Mouse (Mus musculus) cerebellum, postnatal 36 days (tissue): ENCODE results near the gene Fbxl2.
A peak's percentile ranks its signal among the peaks of the same experiment; 100 is the strongest.

Experiments used
- DNase-seq, 2 experiments: peaks; one replicate each; pipeline ENCODE4 v3.0.0; 2021 to 2022; ENCODE audit warnings: mixed read lengths in 2 of 2

The Fbxl2 gene

DNA sequence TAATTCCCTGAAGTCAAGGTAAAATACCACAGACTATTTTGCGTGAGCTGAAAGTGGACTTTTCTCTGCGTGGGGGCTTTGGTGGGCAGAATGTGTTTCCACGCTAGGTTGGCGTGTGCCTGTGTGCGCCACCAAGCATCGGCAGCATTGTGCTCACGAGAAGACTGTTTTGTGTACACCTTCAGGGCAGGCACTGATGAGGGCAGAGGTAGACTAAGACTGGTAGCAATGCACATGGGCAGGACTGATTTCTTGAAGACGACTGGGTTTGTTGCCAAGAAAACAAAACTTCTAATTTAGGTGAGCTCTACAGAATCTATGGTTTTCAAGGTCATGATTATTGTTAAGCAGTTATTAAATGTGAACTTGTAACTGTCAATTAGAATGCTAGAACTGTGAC is 76.6 kb downstream of the Fbxl2 start:
- no peak for DNase-seq

DNA sequence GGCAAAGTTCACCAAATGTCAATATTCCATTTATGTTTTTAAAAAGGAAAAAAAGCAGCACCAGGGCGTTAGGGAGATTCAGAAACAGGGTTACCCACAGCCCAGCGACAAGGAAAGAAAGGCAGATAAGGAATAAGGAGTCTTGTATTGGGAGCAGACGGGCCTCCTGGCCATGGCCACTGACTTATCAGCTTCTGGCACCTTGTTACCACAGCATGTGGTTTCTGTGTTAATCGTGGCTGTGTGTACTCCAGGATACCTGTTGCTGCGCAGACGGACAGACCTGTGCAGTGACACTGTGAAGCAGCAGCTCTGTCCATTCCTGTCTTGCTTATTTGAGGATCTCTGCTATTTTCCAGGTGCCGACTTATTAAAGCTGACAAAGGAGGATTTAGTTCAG is 77.0 kb downstream of the Fbxl2 start:
- DNase-seq, result no peak

DNA sequence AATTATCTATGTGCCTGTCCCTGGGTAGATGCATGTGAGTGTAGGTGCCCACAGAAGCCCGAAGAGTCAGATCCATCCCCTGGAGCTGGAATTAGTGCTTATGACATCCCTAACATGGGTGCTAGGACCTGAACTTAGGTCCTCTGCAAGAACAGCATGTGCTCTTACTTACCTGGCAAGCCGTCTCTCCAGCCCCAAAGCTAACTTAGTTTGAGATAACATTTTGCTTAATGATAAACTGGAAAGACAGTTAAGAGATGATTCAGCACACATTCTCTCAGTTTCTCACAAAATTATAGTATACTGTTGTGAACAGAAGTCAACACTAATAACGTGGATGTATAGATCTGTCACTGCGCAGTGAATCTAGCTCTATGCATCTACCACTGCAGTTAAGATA is 79.2 kb downstream of the Fbxl2 start:
- no peak for DNase-seq

GRCm38 (mm10) chr9:113964415-113964814 is 81.6 kb downstream of the Fbxl2 start:
- no peak for DNase-seq

DNA sequence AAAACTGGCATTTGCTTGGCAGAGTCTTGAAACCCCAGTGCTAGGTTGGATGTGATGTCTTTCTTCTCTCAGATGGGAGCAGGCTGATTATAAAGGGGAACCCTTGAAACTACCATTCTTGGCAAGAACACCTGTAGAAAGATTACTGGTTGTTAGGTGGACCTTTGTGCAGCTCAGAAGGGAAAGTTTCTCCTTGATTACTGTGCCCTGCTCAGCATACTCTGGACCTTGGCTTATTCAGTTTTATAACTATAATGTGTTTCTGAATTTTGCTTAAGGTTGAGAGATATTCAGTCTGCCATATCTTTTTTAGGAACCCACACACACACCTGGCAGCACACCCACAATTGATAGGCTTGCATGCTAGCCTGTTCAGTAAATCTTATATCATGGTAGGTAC is 82.3 kb downstream of the Fbxl2 start:
- no peak for DNase-seq

- DNase-seq, result no peak
These were observed 88.2 kb downstream of the Fbxl2 start for GRCm38 (mm10) chr9:113957777-113958176.

DNA sequence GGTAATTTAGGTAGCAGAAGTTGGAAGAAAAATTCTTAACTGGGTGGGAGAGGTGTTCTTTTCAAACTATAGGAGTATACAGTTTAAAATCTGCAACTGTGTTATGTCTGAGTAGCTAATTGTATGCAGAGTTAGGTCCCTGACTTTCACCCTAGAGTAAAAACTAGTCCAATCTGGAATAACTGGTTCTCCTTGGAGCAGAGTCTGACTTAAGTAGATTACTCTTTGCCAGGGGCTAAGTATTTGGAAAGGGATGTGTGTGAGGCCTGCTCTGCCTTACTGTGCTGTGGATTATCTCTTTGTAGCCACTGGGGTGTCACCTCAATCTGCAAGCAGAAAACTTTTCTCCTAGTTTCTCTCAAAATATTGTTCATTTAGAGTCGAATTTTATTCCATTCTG is 98.8 kb downstream of the Fbxl2 start:
- no peak for DNase-seq

DNA sequence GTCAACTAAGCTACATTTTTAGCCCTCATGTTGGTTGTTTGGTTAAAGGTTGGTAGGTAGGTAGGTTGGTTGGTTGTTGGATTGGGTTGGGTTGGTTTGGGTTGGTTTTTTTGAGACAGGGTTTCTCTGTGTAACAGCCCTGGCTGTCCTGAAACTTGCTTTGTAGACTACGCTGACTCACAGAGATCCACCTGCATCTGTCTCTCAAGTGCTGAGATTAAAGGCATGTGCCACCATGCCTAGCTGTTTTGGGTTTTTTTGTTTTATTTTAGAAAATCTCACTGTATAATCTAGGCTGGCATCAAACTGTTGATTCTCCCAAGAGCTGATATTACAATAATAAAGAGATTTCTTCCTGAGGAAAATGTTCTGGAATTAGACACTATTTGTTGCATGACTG is 102.6 kb downstream of the Fbxl2 start:
- DNase-seq, result no peak

- DNase-seq, result no peak
These were observed 104.7 kb downstream of the Fbxl2 start for GRCm38 (mm10) chr9:113941103-113941805.

DNA sequence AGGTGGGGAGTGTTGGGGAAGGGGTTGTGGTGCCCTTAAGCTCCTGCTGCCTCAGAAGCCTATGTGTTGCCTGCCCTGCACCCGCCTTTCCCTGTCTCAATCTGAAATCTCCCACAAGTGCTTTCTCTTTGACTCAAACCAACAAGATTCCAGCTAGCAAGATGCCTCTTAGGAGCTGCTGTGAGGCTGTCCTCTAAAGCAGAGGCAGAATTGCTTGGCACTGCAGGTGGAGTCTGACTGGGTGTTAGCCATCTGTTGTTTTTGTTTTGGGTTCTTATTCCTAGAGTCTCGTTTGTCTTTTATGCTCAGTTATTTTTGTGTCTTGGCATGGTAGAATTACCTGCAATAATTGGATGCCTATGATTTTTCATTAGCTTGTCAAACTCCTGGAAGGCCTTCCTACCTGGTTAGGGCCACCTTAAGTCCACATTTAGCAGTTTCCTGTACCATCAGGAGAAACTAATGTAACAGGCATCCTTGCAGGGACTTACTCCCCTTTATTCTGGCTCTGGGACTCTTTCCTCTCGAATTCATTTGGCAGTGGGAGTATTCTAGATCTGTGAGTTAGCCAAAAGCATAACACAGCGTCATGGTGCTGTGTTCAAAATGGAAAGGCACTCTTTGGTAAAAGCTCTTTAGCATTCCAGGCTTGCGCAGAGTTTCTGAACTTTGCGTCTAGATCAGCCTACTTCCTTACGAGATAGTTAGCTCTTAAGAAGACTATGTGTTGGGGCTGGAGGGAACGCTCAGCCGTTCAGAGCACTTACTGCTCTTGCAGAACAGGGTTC is 106.7 kb downstream of the Fbxl2 start:
- DNase-seq, result peak; percentile 37 to 50

DNA sequence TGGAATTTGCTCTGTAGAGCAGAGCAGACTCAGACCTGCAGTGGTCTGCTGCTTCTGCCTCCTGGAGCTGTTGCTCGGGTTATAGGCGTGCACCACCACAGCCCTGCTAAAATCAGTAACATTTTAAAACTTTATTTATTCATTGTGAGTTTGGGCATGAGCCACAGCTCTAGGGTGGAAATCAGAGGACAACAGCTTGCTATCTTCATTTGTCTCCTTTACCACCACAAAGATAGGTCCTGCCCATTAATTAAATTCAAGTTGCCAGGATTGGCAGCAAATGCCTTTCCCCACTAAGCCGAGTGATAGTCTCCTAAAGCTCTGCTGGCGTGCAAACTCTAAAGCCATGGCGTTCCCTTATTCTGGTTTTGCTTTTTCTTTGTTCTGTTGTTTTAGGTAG is 110.4 kb downstream of the Fbxl2 start:
- DNase-seq, result no peak

GRCm38 (mm10) chr9:113932501-113932900 is 113.5 kb downstream of the Fbxl2 start:
- no peak for DNase-seq

DNA sequence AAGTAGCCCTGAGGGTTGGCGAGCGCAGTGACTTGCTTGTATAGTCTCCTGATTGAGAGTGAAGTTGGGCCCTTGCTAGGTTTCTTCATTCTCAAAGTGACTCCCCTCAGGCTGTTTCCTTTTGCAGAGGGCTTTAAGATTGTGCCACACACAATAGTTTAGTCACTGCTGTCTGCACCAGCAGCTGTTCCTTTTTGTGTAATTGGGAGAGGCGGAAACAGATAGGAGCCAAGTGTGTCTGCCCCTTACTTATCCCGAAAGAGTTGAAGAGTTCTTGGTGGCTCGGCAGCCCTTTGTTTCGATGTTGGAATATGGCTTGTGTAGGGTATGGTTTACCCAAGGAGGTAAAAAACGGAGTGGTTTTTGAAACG is 113.9 kb downstream of the Fbxl2 start:
- DNase-seq, result no peak

- peak; percentile 34 to 45 for DNase-seq
These were observed 114.5 kb downstream of the Fbxl2 start for GRCm38 (mm10) chr9:113931375-113932099.

DNA sequence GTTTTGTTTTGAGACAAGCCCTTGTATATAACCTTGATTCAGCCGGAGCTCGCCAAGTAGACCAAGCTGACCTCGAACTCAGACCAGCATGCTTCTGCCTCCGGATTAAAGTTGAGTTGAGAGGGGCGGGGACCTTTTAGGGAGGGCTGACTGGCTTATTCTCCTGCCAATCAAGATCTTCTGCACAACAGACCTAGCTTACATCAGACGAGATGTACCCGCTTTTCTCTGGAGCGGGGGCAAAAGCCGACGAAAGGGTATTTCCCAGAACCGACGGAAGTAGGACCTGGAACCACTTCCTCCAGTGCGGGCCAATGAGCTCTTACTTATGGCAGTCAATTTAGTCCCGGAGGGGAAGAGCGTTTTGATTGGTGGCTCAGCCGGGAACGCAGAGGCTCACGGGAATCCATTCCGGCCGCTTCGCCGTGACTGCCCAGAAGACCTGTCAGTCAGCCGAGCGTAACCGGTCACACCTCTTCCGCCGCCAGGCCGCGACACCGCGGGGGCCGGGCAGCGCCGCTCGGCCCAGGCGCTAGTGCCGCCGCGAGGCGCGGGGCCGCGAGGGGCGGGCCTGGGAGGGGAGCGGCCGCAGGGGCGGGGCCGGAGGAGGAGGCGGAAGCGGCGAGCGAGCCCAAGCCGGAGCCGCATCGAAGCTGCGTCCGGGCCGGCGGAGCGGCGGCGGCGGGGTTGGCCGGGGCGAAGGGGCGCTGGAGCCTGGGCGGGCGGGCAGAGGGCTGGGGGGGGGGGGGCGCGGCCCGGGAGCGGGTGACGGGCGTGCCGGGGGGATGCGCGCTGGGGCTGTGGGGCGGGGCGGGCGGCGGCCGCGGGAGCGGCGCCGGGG is 115.2 kb downstream of the Fbxl2 start, which contains the start of gene Ubp1:
Gene Ubp1, plus strand, starts transcription at position 401 of the 841 bp plus-strand sequence.
- DNase-seq, result peak; percentile 94 to 95

- DNase-seq, result no peak
These were observed 116.3 kb downstream of the Fbxl2 start for GRCm38 (mm10) chr9:113929676-113930075.

- no peak for DNase-seq
These were observed 117.4 kb downstream of the Fbxl2 start for GRCm38 (mm10) chr9:113928591-113928990.

DNA sequence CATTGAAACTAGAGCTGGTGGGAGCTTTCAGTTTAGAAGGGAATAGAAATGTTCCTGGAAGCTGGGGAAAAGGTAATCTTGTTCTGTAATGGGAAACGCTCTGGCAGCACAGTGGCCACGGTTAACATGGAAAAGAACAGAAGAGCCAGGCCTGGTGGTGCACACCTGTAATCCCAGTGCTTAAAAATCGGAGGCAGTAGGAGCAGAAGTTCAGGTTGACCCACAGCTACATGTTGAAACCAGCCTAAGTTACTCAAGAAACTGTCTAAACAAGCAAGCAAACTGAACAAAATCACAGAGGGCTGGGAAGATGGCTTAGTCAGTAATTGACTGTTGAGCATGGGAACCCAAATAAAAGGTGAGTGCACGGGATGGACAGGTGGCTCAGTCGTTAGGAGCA is 121.1 kb downstream of the Fbxl2 start:
- no peak for DNase-seq

GRCm38 (mm10) chr9:113922677-113923076 is 123.3 kb downstream of the Fbxl2 start:
- no peak for DNase-seq

DNA sequence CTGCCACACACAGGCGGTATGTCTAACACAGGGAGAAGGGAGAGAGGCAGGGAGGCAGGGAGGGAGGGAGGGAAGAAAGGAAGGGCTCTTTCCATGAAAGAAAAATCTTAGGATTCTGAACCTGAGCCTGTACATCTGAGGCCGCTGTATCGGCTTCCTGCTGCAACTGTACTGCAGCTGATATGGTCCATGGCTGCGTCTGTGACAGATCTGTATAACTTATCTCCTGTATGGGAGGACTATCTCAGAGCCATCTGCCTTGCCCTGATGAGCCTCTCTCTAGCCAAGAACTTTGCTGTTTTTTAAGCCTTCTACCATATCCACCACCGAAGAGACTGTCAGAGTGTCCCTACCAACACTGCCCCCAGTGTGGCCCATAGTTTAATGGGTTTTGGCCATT is 130.2 kb downstream of the Fbxl2 start:
- no peak for DNase-seq
